Mouse (Mus musculus) stomach, postnatal 0 days (tissue): ENCODE measurements around the gene Nkx2-3.

Source experiments
- CTCF ChIP-seq: IDR thresholded peaks from 2 replicates; pipeline ENCODE4 v1.5.1; 2016; ENCODE audit warnings: antibody characterized with exemption, low read depth, mild to moderate bottlenecking, moderate library complexity
- EP300 ChIP-seq: optimal IDR thresholded peaks from 2 replicates; pipeline ENCODE3; 2016; ENCODE audit warnings: antibody characterized with exemption

DNA sequence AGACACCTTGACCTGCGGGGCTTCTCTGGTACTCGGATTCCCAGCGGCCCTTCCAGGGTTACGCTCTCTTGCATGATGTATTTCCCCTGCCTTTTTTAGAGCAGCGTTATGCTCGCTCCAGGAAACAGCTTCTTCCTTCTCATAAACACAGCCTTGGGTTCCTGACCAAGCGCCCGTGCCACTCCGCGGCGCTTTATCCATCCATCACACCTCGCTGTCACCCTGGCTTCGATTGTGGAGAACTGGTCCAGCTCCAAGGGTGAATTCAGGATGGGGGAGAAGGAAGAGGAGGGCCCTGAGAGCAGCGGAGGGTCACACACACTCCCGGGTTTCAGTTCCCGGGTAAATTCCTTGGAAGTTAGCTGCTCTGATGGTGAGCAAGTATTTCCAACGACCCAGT lies 28.5 kb upstream of the Nkx2-3 start:
- TF ChIP-seq CTCF (no peak), EP300 (no peak)
